ENCODE assay signal across 14 mouse cellular contexts in the genomic region with DNA sequence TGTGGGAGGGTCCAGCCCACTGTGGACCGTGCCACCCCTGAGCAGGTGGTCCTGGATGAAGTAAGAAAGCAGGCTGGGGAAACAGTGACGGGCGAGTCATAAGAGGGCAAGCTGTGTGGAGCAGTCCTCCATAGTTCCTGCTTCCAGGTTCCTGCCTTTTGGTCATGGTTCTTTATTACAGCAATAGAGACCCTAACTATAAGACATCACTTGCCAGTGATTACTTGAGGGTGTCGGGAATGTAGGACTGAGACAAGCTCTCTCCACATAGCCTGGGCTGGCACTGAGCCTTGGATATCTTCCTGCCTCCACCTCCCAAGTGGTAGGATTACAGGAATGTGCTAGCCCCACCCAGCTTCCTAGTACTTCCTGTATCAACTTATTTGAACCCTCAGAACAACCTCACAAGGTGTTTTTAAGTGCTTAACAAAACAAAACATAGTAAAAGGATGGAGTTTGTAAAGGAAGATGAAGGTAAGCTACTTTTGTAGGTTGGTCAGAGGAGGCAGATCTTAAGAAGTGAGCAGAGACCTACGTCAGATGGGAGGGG. TPM values are rescaled to one million over a fixed set of nuclear protein-coding genes. Genes with fewer than 3 reads are reported as not detected.
DNase-seq lines count a peak whose midpoint lies in the region; ATAC-seq and TF ChIP-seq lines count a peak whose summit lies in the region.
"Had no signal": no experiment of that assay in that cellular context is flagged by ENCODE, and none has a peak within 500 bp of the region (broad histone marks: within the 10 kb centered on the region; RNA-seq: fewer than 3 reads in every experiment).

No protein-coding gene starts in this region.

- H3K4me2 ChIP-seq in forebrain, embryonic 13.5 days = no peak overlapping the region
- H3K4me2 ChIP-seq in forebrain, embryonic 16.5 days (ENCODE audit: low read length) = no peak overlapping the region
- H3K4me2 ChIP-seq in midbrain, embryonic 12.5 days (replicated peaks) = no peak overlapping the region
- H3K4me2 ChIP-seq in midbrain, embryonic 14.5 days (ENCODE audit: low read length) = no peak overlapping the region
- no peak overlapping the region for H3K4me2 ChIP-seq in liver, embryonic 15.5 days
- H3K4me2 ChIP-seq in stomach, postnatal 0 days (replicated peaks; ENCODE audit: low read depth) = no peak overlapping the region

- H3K4me3 ChIP-seq in forebrain, embryonic 13.5 days = no peak overlapping the region
- H3K4me3 ChIP-seq in forebrain, embryonic 16.5 days (replicated peaks; ENCODE audit: low read length) = no peak overlapping the region
- no peak overlapping the region for H3K4me3 ChIP-seq in midbrain, embryonic 12.5 days
- H3K4me3 ChIP-seq in midbrain, embryonic 14.5 days (replicated peaks; ENCODE audit: low read depth, low read length) = no peak overlapping the region
- H3K4me3 ChIP-seq in liver, embryonic 15.5 days (replicated peaks) = no peak overlapping the region
- H3K4me3 ChIP-seq in stomach, postnatal 0 days (ENCODE audit: low read depth, low read length) = no peak overlapping the region

- 75% methylated on average over 5 of the region's 5 CpGs for WGBS in forebrain, embryonic 13.5 days
- 66% methylated on average over 5 of the region's 5 CpGs for WGBS in forebrain, embryonic 16.5 days
- 79% methylated on average over 5 of the region's 5 CpGs for WGBS in midbrain, embryonic 12.5 days
- 79% methylated on average over 5 of the region's 5 CpGs for WGBS in midbrain, embryonic 14.5 days
- 64% methylated on average over 5 of the region's 5 CpGs for WGBS in liver, embryonic 15.5 days (ENCODE audit: insufficient replicate concordance)
- WGBS in stomach, postnatal 0 days = 50% methylated on average over 5 of the region's 5 CpGs

- no peak overlapping the region for H3K27ac ChIP-seq in forebrain, embryonic 13.5 days
- no peak overlapping the region for H3K27ac ChIP-seq in forebrain, embryonic 16.5 days (ENCODE audit: low read length)
- H3K27ac ChIP-seq in midbrain, embryonic 12.5 days (replicated peaks) = no peak overlapping the region
- no peak overlapping the region for H3K27ac ChIP-seq in midbrain, embryonic 14.5 days (replicated peaks; ENCODE audit: low read depth, low read length)
- H3K27ac ChIP-seq in liver, embryonic 15.5 days (replicated peaks) = 0 out of 2 replicates have a peak overlapping the region, but pooled peaks have one; percentile 10
- peak overlapping the region; percentile 45 for H3K27ac ChIP-seq in stomach, postnatal 0 days (replicated peaks)
- H3K27ac ChIP-seq: heart, embryonic 13.5 days; hindbrain, embryonic 15.5 days; midbrain, embryonic 15.5 days had no signal

- ATAC-seq in forebrain, embryonic 13.5 days = 0 out of 2 replicates have a peak, but pooled peaks have one; percentile 14
- ATAC-seq in forebrain, embryonic 16.5 days = no peak
- 0 out of 2 replicates have a peak, but pooled peaks have one; percentile 16 for ATAC-seq in midbrain, embryonic 12.5 days (ENCODE audit: low FRiP score, low read depth)
- ATAC-seq in midbrain, embryonic 14.5 days (ENCODE audit: low FRiP score, low TSS enrichment) = no peak
- no peak for ATAC-seq in liver, embryonic 15.5 days (ENCODE audit: insufficient read depth)
- ATAC-seq in stomach, postnatal 0 days (ENCODE audit: low FRiP score, low TSS enrichment) = no peak

- TF ChIP-seq EP300 in stomach, postnatal 0 days (optimal IDR thresholded peaks at IDR 0.05) = no peak

- H3K36me3 ChIP-seq in forebrain, embryonic 13.5 days (ENCODE audit: poor library complexity, severe bottlenecking) = no peaks in the 10 kb centered on the region
- no peaks in the 10 kb centered on the region for H3K36me3 ChIP-seq in forebrain, embryonic 16.5 days (ENCODE audit: control insufficient read depth, insufficient read depth)
- H3K36me3 ChIP-seq in midbrain, embryonic 12.5 days = no peaks in the 10 kb centered on the region
- no peaks in the 10 kb centered on the region for H3K36me3 ChIP-seq in midbrain, embryonic 14.5 days (ENCODE audit: control insufficient read depth, insufficient read depth, low read length)
- 0 out of 2 replicates have a peak, but pooled peaks cover 7% of the 10 kb centered on the region for H3K36me3 ChIP-seq in liver, embryonic 15.5 days (replicated peaks)
- no peaks in the 10 kb centered on the region for H3K36me3 ChIP-seq in stomach, postnatal 0 days (ENCODE audit: control insufficient read depth, insufficient read depth, low read length)
- H3K36me3 ChIP-seq: heart, embryonic 13.5 days; hindbrain, embryonic 15.5 days; midbrain, embryonic 15.5 days had no signal

- no peak for DNase-seq in midbrain, embryonic 14.5 days
- DNase-seq in stomach, postnatal 0 days (ENCODE audit: low spot score) = peak; percentile 33
- DNase-seq in left cerebral cortex, adult 9 months (ENCODE audit: low spot score in 2 of 2) = no peak
- DNase-seq in adrenal gland, postnatal 4 days (ENCODE audit: low spot score in 2 of 2) = no peak
- DNase-seq: adrenal gland, adult 2 months; gastrocnemius, adult 2 months; spleen, adult 18-20 months had no signal

- H3K27me3 ChIP-seq in forebrain, embryonic 13.5 days = peaks cover 7% of the 10 kb centered on the region; the same call in 1 of the 2 replicates
- H3K27me3 ChIP-seq in forebrain, embryonic 16.5 days (replicated peaks; ENCODE audit: control insufficient read depth, insufficient read depth, low read length) = no peaks in the 10 kb centered on the region
- peaks cover 23% of the 10 kb centered on the region; the same call in 1 of the 2 replicates for H3K27me3 ChIP-seq in midbrain, embryonic 12.5 days
- H3K27me3 ChIP-seq in midbrain, embryonic 14.5 days (ENCODE audit: control insufficient read depth, insufficient read depth, low read length) = no peaks in the 10 kb centered on the region; the same call in 1 of the 2 replicates
- no peaks in the 10 kb centered on the region for H3K27me3 ChIP-seq in liver, embryonic 15.5 days
- no peaks in the 10 kb centered on the region for H3K27me3 ChIP-seq in stomach, postnatal 0 days (ENCODE audit: control insufficient read depth, insufficient read depth, low read length)
- H3K27me3 ChIP-seq: heart, embryonic 13.5 days; hindbrain, embryonic 15.5 days; midbrain, embryonic 15.5 days had no signal

- TF ChIP-seq CTCF in stomach, postnatal 0 days (IDR thresholded peaks at IDR 0.05; ENCODE audit: low read depth) = no peak

- no peaks in the 10 kb centered on the region for H3K9me3 ChIP-seq in forebrain, embryonic 13.5 days (replicated peaks)
- no peaks in the 10 kb centered on the region for H3K9me3 ChIP-seq in forebrain, embryonic 16.5 days (ENCODE audit: control insufficient read depth, low read length)
- no peaks in the 10 kb centered on the region for H3K9me3 ChIP-seq in midbrain, embryonic 12.5 days
- H3K9me3 ChIP-seq in midbrain, embryonic 14.5 days (ENCODE audit: control insufficient read depth, low read length) = no peaks in the 10 kb centered on the region
- no peaks in the 10 kb centered on the region for H3K9me3 ChIP-seq in liver, embryonic 15.5 days (replicated peaks)
- no peaks in the 10 kb centered on the region for H3K9me3 ChIP-seq in stomach, postnatal 0 days (ENCODE audit: control insufficient read depth, low read length)
- H3K9me3 ChIP-seq: heart, embryonic 13.5 days; hindbrain, embryonic 15.5 days; midbrain, embryonic 15.5 days had no signal

- peaks cover 15% of the 10 kb centered on the region for H3K4me1 ChIP-seq in forebrain, embryonic 13.5 days
- H3K4me1 ChIP-seq in forebrain, embryonic 16.5 days (replicated peaks; ENCODE audit: control insufficient read depth, insufficient read depth, low read length) = peaks cover 18% of the 10 kb centered on the region
- peaks cover 16% of the 10 kb centered on the region for H3K4me1 ChIP-seq in midbrain, embryonic 12.5 days
- H3K4me1 ChIP-seq in midbrain, embryonic 14.5 days (ENCODE audit: control insufficient read depth, insufficient read depth, low read length) = peaks cover 11% of the 10 kb centered on the region
- peaks cover 83% of the 10 kb centered on the region for H3K4me1 ChIP-seq in liver, embryonic 15.5 days (replicated peaks)
- no peaks in the 10 kb centered on the region; the same call in 1 of the 2 replicates for H3K4me1 ChIP-seq in stomach, postnatal 0 days (replicated peaks; ENCODE audit: control insufficient read depth, insufficient read depth)

- H3K9ac ChIP-seq in forebrain, embryonic 13.5 days = no peak overlapping the region
- H3K9ac ChIP-seq in forebrain, embryonic 16.5 days (replicated peaks; ENCODE audit: low read depth, low read length) = no peak overlapping the region
- no peak overlapping the region for H3K9ac ChIP-seq in midbrain, embryonic 12.5 days (replicated peaks)
- no peak overlapping the region for H3K9ac ChIP-seq in midbrain, embryonic 14.5 days (replicated peaks; ENCODE audit: low read length)
- H3K9ac ChIP-seq in liver, embryonic 15.5 days = peak overlapping the region; percentile 5; the same call in 1 of the 2 replicates
- no peak overlapping the region for H3K9ac ChIP-seq in stomach, postnatal 0 days (ENCODE audit: low read length)
- H3K9ac ChIP-seq: midbrain, embryonic 15.5 days had no signal

RNA-seq across cellular contexts. Expression of gene Tbc1d2b, which starts 1.0 kb away (rescaled TPM):
- 4.1 and 4.7 TPM in 2 replicates for polyA plus RNA-seq in forebrain, embryonic 13.5 days (2015; fragmentation: Nextera tagmentation; extraction: Ambion mirVana)
- polyA plus RNA-seq in forebrain, embryonic 16.5 days (2015; fragmentation: Nextera tagmentation; extraction: Ambion mirVana) = 5.3 and 7.1 TPM in 2 replicates
- 11.0 and 11.4 TPM in 2 replicates for polyA plus RNA-seq in midbrain, embryonic 12.5 days (2016; fragmentation: Nextera tagmentation; extraction: Ambion mirVana)
- 4.1 and 6.9 TPM in 2 replicates for polyA plus RNA-seq in midbrain, embryonic 14.5 days (2014; fragmentation: Nextera tagmentation; extraction: Ambion mirVana)
- 7.7 and 9.1 TPM in 2 replicates for polyA plus RNA-seq in liver, embryonic 15.5 days (2015; fragmentation: Nextera tagmentation; extraction: Ambion mirVana)
- 6.6 and 7.7 TPM in 2 replicates for polyA plus RNA-seq in stomach, postnatal 0 days (2015; fragmentation: Nextera tagmentation; extraction: Ambion mirVana)
- total RNA-seq in adrenal gland, postnatal 4 days (2021) = 10 to 100 TPM; 44.3 to 47.7 TPM

Comparison
In these comparisons a context has a peak if more than half of its experiments do, and no peak if none do; other contexts are left out.
1. ATAC-seq: peak in forebrain, embryonic 13.5 days (single experiment) and midbrain, embryonic 12.5 days (single experiment); none in forebrain, embryonic 16.5 days (single experiment), midbrain, embryonic 14.5 days (single experiment), liver, embryonic 15.5 days (single experiment) and stomach, postnatal 0 days (single experiment).
2. H3K27ac ChIP-seq: peak in liver, embryonic 15.5 days (single experiment) and stomach, postnatal 0 days (single experiment); none in forebrain, embryonic 13.5 days (single experiment), forebrain, embryonic 16.5 days (single experiment), midbrain, embryonic 12.5 days (single experiment) and midbrain, embryonic 14.5 days (single experiment).